Mouse (Mus musculus): ENCODE measurements around the gene Chst13. TPM values are rescaled to one million over a fixed set of nuclear protein-coding genes. Genes with fewer than 3 reads are reported as not detected.

Chst13 gene
- polyA plus RNA-seq, 1 experiment from 2014 or later, result 4.1 TPM

DNA sequence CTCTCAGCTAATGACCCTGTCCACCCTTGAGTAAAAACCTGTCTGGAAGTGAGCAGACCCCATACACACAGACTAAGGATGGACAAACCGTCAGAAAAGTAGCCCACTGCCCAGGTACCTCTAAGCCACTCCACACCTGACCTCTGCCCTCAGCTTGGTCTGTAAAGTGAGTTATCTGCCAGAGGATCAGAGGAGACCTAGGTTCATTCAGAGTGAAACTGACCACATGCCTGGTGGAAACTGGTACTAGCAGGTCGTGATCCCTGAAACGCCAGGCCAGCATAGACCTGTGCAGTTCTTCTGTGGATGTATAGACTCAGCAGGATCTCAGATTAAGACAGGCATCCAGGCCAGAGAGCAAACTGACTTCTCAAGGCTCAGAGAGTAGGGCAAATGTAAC lies 522 bp downstream of the Chst13 start:
- ATAC-seq (ENCODE audit: low FRiP score, low TSS enrichment), result no peak
- Histone ChIP-seq H3K9me3 (ENCODE audit: control insufficient read depth, low read length) (no peaks in the 10 kb centered on the region), H3K27me3 (ENCODE audit: control insufficient read depth, insufficient read depth, low read length) (0 out of 2 replicates have a peak, but pooled peaks cover 2% of the 10 kb centered on the region), H3K4me3 (ENCODE audit: low read length) (no peak overlapping the region; the same call in 1 of the 2 replicates), H3K27ac (ENCODE audit: low read depth, low read length) (no peak overlapping the region), H3K9ac (ENCODE audit: low read depth, low read length) (no peak overlapping the region), H3K4me2 (replicated peaks; ENCODE audit: low read depth, low read length) (peak overlapping the region; percentile 46), H3K36me3 (ENCODE audit: control insufficient read depth, insufficient read depth, low read length) (no peaks in the 10 kb centered on the region), H3K4me1 (ENCODE audit: control insufficient read depth, insufficient read depth, low read length) (peaks cover 12% of the 10 kb centered on the region; the same call in 1 of the 2 replicates)
- 57% methylated on average over 3 of the region's 3 CpGs for WGBS

DNA sequence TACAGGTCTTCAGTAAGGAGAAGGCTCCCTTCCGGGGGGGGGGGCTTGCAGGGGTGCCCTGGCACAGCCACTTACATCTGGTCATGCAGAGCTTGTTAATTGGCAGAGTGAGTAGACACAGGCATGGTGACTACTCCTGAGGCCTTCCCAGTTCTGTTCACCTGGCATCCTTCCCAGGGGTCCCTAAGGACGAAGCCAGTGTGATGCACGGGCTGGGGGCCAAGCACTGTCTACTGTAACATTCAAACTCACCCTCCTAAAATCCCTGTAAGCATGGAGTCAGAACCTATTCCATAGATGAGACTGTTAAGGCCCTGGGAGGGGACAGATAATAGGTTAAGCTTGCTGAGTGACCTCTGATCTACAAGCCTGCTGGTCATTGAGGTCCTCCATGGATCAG lies 959 bp downstream of the Chst13 start:
- ATAC-seq (ENCODE audit: low FRiP score, low TSS enrichment), result no peak
- Histone ChIP-seq H3K4me1 (ENCODE audit: control insufficient read depth, insufficient read depth, low read length) (peaks cover 12% of the 10 kb centered on the region; the same call in 1 of the 2 replicates), H3K4me2 (replicated peaks; ENCODE audit: low read depth, low read length) (no peak overlapping the region), H3K27ac (ENCODE audit: low read depth, low read length) (no peak overlapping the region), H3K4me3 (ENCODE audit: low read length) (no peak overlapping the region), H3K9me3 (ENCODE audit: control insufficient read depth, low read length) (no peaks in the 10 kb centered on the region), H3K36me3 (ENCODE audit: control insufficient read depth, insufficient read depth, low read length) (no peaks in the 10 kb centered on the region), H3K9ac (ENCODE audit: low read depth, low read length) (no peak overlapping the region), H3K27me3 (ENCODE audit: control insufficient read depth, insufficient read depth, low read length) (0 out of 2 replicates have a peak, but pooled peaks cover 2% of the 10 kb centered on the region)
- 83% methylated on average over 3 of the region's 3 CpGs for WGBS

DNA sequence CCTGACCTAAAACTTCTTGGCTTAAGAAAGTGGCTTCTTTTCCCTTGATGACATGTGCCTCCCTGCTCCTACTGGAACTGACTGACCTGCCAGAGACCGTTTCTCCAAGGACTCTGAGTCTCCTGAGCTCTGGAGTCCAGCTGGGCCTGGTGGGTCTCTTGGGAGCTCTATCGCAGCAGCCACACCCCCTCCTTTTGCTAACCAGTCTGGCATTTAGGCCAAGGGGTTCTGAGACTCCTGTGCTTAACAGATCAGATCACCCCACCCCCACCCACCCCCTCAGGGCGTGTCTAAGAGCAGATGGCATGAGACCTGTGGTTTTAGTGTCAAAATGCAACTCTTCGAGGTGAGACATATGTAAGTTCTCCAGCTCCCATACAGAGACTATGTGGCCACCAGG lies 3.2 kb downstream of the Chst13 start:
- H3K27me3 ChIP-seq (ENCODE audit: control insufficient read depth, insufficient read depth, low read length), result 0 out of 2 replicates have a peak, but pooled peaks cover 2% of the 10 kb centered on the region
- no peak overlapping the region for H3K4me2 ChIP-seq (replicated peaks; ENCODE audit: low read depth, low read length)
- H3K9me3 ChIP-seq (ENCODE audit: control insufficient read depth, low read length), result no peaks in the 10 kb centered on the region
- 50% methylated on average over 4 of the region's 4 CpGs for whole genome bisulfite sequencing
- no peak overlapping the region for H3K27ac ChIP-seq (ENCODE audit: low read depth, low read length)
- no peak overlapping the region for H3K4me3 ChIP-seq (ENCODE audit: low read length)
- ATAC-seq (ENCODE audit: low FRiP score, low TSS enrichment), result no peak
- no peaks in the 10 kb centered on the region for H3K36me3 ChIP-seq (ENCODE audit: control insufficient read depth, insufficient read depth, low read length)
- H3K9ac ChIP-seq (ENCODE audit: low read depth, low read length), result no peak overlapping the region
- peaks cover 12% of the 10 kb centered on the region; the same call in 1 of the 2 replicates for H3K4me1 ChIP-seq (ENCODE audit: control insufficient read depth, insufficient read depth, low read length)

DNA sequence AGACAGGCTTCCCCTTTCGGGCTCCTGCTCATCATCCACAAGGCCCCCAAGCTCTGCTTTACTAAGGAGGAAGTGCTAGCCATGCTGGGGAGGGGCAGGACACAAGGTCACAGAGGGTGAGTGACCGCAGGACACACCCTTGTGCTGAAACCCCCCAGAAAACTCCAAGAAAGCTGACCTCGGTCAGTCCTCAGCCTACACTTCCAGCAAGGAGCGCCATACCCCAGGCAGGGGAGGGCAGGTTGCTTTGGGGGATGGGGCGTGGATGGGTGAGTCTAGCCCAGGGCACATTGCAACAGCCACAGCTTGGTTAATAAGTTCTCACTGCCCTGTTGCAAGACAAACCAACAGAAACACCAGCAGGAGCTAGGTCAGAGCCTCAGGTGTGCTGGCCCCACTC lies 4.6 kb downstream of the Chst13 start:
- H3K9me3 ChIP-seq (ENCODE audit: control insufficient read depth, low read length), result no peaks in the 10 kb centered on the region
- H3K27me3 ChIP-seq (ENCODE audit: control insufficient read depth, insufficient read depth, low read length), result 0 out of 2 replicates have a peak, but pooled peaks cover 2% of the 10 kb centered on the region
- H3K4me2 ChIP-seq (replicated peaks; ENCODE audit: low read depth, low read length), result no peak overlapping the region
- H3K4me1 ChIP-seq (ENCODE audit: control insufficient read depth, insufficient read depth, low read length), result peaks cover 11% of the 10 kb centered on the region; the same call in 1 of the 2 replicates
- WGBS, result 50% methylated on average over 5 of the region's 5 CpGs
- peak; percentile 69; the same call in 1 of the 2 replicates for ATAC-seq (ENCODE audit: low FRiP score, low TSS enrichment)
- H3K27ac ChIP-seq (ENCODE audit: low read depth, low read length), result no peak overlapping the region; the same call in 1 of the 2 replicates
- H3K4me3 ChIP-seq (ENCODE audit: low read length), result no peak overlapping the region
- H3K36me3 ChIP-seq (ENCODE audit: control insufficient read depth, insufficient read depth, low read length), result no peaks in the 10 kb centered on the region
- H3K9ac ChIP-seq (ENCODE audit: low read depth, low read length), result no peak overlapping the region

DNA sequence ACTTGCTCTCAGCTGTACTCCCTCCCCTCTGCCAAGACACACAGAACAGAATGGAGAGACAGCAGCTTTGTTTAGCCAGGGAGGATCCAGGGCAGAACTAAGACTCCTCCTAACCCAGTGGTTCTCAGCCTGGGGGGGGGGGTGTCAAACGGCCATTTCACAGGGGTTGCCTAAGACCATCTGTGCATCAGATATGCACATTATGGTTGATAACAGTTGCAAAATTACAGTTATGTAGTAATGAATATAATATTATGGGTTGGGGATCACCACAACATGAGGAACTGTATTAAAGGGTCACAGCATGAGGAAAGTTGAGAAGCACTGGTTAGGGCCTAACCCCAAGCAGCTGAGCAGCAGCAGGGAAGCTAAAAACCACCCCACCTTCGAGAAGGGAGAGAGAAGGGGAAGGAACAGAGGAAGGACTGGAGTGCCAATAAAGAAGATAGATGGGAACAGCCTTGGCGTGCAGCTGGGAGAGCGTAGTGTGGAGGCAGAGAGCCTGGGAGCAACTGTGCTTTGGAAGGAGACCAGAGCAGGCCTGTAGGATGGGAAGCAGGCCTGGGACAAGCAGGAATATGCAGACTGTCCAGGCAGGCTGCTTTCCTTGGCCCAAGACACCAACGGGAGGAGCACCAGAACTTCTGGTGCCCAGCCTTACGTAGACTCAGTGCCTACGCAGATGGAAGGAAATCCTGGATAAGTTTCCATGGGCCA lies 5.4 kb downstream of the Chst13 start:
- no peak for ATAC-seq (ENCODE audit: low FRiP score, low TSS enrichment)
- H3K9me3 ChIP-seq (ENCODE audit: control insufficient read depth, low read length), result no peaks in the 10 kb centered on the region
- H3K36me3 ChIP-seq (ENCODE audit: control insufficient read depth, insufficient read depth, low read length), result no peaks in the 10 kb centered on the region
- no peak overlapping the region; the same call in 1 of the 2 replicates for H3K27ac ChIP-seq (ENCODE audit: low read depth, low read length)
- H3K27me3 ChIP-seq (ENCODE audit: control insufficient read depth, insufficient read depth, low read length), result 0 out of 2 replicates have a peak, but pooled peaks cover 2% of the 10 kb centered on the region
- H3K9ac ChIP-seq (ENCODE audit: low read depth, low read length), result no peak overlapping the region
- 62% methylated on average over 7 of the region's 7 CpGs for WGBS
- H3K4me1 ChIP-seq (ENCODE audit: control insufficient read depth, insufficient read depth, low read length), result peaks cover 4% of the 10 kb centered on the region; the same call in 1 of the 2 replicates
- H3K4me3 ChIP-seq (ENCODE audit: low read length), result no peak overlapping the region
- no peak overlapping the region for H3K4me2 ChIP-seq (replicated peaks; ENCODE audit: low read depth, low read length)

DNA sequence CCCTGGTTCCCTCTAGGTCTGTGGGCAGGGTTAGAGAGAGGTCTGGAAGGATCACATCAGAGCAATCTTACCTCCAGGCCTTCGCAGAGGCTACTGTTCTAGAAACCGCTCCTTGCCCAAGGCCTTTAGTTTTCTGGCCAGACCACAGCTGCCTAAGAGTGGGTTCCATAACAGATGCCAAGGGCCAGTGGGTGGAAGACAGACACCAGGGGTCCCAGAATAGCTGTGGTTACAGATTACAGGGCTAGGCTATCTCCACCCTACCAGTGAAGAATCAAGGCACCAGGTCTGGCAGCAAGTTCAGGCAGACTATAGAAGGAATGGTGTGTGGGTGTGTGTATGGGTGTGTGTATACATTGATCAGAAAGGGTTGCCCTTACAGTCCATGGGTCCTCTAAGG lies 6.0 kb downstream of the Chst13 start:
- Histone ChIP-seq H3K27me3 (ENCODE audit: control insufficient read depth, insufficient read depth, low read length) (0 out of 2 replicates have a peak, but pooled peaks cover 2% of the 10 kb centered on the region), H3K4me2 (replicated peaks; ENCODE audit: low read depth, low read length) (no peak overlapping the region), H3K36me3 (ENCODE audit: control insufficient read depth, insufficient read depth, low read length) (no peaks in the 10 kb centered on the region), H3K27ac (ENCODE audit: low read depth, low read length) (no peak overlapping the region), H3K9ac (ENCODE audit: low read depth, low read length) (no peak overlapping the region), H3K4me1 (ENCODE audit: control insufficient read depth, insufficient read depth, low read length) (peaks cover 4% of the 10 kb centered on the region; the same call in 1 of the 2 replicates), H3K9me3 (ENCODE audit: control insufficient read depth, low read length) (no peaks in the 10 kb centered on the region), H3K4me3 (ENCODE audit: low read length) (no peak overlapping the region)
- 89% methylated on average over 2 of the region's 2 CpGs for WGBS
- 0 out of 2 replicates have a peak, but pooled peaks have one; percentile 14 for ATAC-seq (ENCODE audit: low FRiP score, low TSS enrichment)

DNA sequence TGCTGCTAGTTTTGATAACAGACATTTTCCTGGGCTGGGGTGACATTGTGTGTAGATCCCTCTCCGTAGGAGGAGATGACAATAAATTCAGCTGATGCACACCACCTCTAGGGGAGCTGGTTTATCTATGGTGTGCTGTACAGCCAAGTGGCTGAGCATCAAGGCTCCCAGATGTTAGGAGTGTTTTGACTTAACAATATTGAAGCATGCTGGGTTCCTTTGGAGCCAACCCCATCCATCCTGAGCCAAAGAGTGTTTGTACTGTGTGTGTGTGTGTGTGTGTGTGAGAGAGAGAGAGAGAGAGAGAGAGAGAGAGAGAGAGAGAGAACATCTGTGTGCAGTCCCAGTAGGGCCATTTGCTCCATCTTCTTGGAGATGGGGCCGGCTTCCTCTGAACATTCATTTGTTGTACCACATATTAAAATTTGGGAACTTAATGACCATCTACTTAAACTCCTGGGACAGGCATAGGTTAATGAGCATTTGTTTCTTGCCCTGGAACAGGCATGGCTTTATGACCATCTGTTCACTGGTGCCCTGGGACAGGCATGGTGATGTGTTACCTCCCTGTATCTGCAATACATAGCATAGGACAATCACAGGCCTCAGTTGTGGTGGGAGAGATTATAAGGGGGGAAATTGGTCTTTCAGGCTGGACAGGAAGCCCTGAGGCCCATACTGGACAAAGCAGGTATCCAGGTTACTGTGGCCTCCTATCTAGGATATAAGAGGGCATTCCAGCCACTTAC lies 7.3 kb downstream of the Chst13 start:
- Histone ChIP-seq H3K9me3 (ENCODE audit: control insufficient read depth, low read length) (no peaks in the 10 kb centered on the region), H3K9ac (ENCODE audit: low read depth, low read length) (no peak overlapping the region), H3K4me3 (ENCODE audit: low read length) (no peak overlapping the region), H3K36me3 (ENCODE audit: control insufficient read depth, insufficient read depth, low read length) (no peaks in the 10 kb centered on the region), H3K4me1 (ENCODE audit: control insufficient read depth, insufficient read depth, low read length) (peaks cover 4% of the 10 kb centered on the region; the same call in 1 of the 2 replicates), H3K27me3 (ENCODE audit: control insufficient read depth, insufficient read depth, low read length) (no peaks in the 10 kb centered on the region), H3K27ac (ENCODE audit: low read depth, low read length) (no peak overlapping the region), H3K4me2 (replicated peaks; ENCODE audit: low read depth, low read length) (no peak overlapping the region)
- no peak for ATAC-seq (ENCODE audit: low FRiP score, low TSS enrichment)
- WGBS, result 88% methylated on average over 2 of the region's 2 CpGs

DNA sequence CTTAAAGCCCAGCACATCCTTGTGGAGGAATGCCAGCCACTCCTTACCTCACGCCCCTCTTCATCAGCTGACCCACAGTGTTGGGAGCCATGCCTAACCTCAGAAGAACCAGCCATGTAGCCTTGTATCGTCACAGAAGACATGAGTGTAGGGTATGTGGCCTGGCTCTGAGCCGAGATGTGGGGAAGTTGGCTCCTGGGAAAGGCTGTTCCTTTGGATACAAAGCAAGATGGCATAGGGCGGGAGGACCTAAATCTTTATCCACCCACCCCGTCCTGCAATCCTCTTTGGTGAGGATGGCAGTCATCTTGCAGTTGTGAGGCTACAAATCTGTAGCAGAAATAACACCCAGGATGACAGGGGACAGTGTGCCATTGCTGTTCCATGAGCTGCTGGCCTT lies 9.0 kb downstream of the Chst13 start:
- no peak for ATAC-seq (ENCODE audit: low FRiP score, low TSS enrichment)

More for the DNA sequence above, 9.0 kb downstream of the Chst13 start:
- H3K4me3 ChIP-seq (ENCODE audit: low read length), result no peak overlapping the region
- H3K9ac ChIP-seq (ENCODE audit: low read depth, low read length), result no peak overlapping the region
- WGBS, result 86% methylated on average over 5 of the region's 5 CpGs
- H3K4me1 ChIP-seq (ENCODE audit: control insufficient read depth, insufficient read depth, low read length), result peaks cover 4% of the 10 kb centered on the region; the same call in 1 of the 2 replicates
- no peaks in the 10 kb centered on the region for H3K36me3 ChIP-seq (ENCODE audit: control insufficient read depth, insufficient read depth, low read length)
- no peak overlapping the region for H3K4me2 ChIP-seq (replicated peaks; ENCODE audit: low read depth, low read length)
- H3K27ac ChIP-seq (ENCODE audit: low read depth, low read length), result no peak overlapping the region
- no peaks in the 10 kb centered on the region for H3K27me3 ChIP-seq (ENCODE audit: control insufficient read depth, insufficient read depth, low read length)
- H3K9me3 ChIP-seq (ENCODE audit: control insufficient read depth, low read length), result no peaks in the 10 kb centered on the region
